Mouse (Mus musculus): ENCODE data around the gene Iqcc.

DNA sequence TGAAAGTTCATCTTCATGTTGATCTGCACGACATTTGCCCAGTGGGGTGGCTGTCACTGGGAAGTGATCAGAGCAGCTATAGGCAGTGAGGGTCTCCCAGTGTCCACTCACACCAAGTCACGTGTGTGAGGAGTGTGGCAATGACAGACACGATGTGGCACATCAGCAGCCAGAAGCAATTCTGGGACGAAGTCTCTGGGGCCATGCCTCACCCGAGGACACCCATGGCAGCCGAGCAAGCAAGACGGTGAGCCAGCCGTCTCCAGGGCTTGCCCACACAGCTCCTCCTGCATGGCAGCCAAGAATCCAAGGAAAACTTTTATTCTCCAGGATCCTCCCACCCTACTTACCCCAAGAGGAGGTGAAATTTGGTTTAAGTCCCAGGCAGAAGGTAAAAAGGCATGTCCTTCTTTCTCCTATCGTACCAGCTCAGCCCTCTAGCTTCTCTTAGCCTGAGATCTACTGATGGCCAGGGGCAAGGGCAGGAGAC lies 3.1 kb downstream of the Iqcc start:
- TF ChIP-seq CTCF (IDR thresholded peaks at IDR 0.05; ENCODE audit: low read depth), result no peak
- TF ChIP-seq EP300 (optimal IDR thresholded peaks at IDR 0.05), result no peak
